Mouse (Mus musculus): Measurements from ENCODE around the gene Alox5.
"Not testable (repeated sequence)": the region's sequence is repeated elsewhere in the genome, so short reads cannot be mapped to it uniquely, and the experiment has no call there.

The Alox5 gene

DNA sequence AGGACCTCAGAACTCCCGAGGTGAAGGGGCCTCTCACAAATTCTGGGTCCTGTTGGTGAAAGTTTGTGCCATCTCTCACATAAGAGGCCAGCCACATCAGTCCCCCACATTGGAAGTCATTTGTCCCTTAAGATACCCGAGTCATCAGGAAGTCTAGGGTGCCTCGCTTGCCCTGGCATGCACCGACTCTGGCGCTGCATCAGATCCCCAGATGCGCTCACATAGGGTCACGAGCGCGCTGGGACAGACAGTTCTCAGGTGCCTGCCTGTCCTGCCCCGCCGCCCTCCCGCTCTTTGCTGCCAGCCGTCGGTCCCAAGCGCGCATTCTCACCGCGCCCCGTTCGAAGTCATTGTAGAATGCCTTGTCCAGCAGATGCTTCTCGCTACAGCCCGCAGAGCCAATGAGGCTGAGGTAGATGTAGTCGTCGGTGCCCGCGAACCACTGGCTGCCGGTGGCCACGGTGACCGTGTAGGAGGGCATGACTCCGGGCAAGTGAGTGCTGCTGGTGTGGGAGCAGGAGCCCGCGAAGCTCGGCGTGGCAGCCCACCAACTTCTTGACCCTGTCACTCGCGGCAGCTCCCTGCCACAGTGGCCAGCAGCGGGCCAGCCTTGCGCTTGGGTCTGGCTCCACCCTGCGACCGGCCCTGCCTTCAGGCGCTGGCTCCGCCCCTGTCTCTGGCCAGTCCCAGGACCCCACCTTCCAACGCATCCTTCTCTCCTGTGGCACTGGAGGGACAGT is at the start of gene Alox5:
Gene Alox5, minus strand, starts transcription at position 635 of the 740 bp plus-strand sequence.
- DNase-seq (ENCODE audit: low spot score in 2 of 2) = no peak

DNA sequence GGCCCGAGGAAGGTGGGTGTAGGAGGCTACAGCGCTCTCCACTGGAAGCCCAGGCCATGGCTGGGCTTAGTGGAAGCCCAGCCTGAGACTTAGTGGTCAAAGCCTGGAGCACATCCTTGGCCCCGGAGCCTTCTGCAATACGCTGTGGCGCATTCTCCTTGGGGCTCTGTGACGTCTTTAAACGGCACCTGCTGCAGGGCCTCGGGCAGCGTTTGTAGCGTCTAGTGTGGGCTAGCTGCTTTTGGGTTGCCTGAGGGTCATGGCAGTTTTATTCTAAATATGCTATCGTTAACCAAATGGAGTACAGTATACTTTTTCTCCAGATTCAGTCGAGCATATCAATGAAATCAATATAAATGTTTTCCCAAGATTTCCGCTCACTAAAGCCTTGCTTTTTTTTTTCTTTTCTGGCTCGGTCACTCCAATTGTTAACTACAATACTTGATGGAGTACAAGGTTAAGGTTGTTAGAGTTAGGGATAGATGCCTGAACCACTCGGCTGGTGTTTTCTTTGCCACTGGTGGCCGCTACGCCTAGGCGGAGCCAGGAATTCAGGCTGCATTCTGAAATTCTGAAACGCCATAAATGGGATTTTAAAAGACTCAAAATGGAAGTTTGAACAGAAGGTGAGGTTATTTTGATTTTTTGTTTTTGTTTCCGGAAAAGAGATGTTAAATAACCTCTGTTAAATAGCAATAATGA is 45.5 kb upstream of the Alox5 start, which contains the start of gene Olfr212:
Gene Olfr212, plus strand, starts transcription at position 215 of the 702 bp plus-strand sequence.
- not testable (repeated sequence) for DNase-seq (ENCODE audit: low spot score in 2 of 2)

DNA sequence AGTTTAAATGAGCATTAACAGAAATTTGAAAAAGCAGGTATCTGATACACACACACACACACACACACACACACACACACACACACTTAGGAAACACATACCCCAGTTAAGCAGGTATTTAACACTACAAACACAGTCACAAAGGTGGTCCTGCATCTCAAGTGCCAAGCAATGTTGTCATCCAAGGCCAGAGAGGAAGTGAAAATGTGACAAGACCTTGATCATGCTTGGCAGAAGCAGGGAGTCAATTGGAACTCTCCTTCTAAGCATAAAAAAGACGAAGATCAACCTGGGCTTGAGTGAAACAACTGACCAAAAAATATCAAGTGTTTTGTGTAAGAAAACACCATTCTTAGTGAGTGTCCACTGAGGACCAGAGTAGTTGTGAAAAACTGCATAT is 35.0 kb upstream of the Alox5 start:
- DNase-seq (ENCODE audit: low spot score in 2 of 2) = no peak

DNA sequence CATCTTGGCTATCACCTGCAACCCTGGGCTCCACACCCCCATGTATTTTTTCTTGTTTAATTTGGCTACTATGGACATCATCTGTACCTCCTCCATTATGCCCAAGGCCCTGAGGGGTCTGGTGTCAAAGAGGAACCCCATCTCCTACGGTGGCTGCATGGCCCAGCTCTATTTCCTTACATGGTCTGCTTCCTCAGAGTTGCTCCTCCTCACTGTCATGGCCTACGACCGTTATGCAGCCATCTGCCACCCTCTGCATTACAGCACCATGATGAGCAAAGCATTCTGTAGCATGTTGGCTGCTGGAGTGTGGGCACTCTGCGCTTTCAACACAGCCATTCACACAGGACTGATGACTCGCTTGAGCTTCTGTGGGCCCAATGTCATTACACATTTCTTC is 32.8 kb upstream of the Alox5 start:
- DNase-seq (ENCODE audit: low spot score in 2 of 2) = no peak

DNA sequence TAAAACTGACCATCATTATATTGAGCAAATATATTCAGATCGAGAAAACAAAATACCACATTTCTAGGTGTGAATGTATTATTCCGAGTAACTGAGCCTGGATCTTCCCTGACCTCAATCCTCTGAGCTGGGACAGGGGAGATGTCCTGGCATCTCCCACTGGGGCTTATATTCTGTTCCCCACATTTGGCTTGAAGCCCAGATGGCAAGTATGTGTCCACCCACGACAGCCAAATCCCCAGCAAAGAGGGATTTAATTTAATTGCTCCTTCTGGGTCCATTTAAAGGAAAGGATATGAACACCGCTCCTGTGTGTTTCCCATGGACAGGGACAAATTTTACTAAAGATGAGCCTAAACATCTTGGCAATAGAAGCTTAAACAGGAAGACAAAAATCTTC is 27.8 kb upstream of the Alox5 start, which contains the start of gene Olfr211:
Gene Olfr211, plus strand, starts transcription at position 301 of the 400 bp plus-strand sequence.
- no peak for DNase-seq (ENCODE audit: low spot score in 2 of 2)

DNA sequence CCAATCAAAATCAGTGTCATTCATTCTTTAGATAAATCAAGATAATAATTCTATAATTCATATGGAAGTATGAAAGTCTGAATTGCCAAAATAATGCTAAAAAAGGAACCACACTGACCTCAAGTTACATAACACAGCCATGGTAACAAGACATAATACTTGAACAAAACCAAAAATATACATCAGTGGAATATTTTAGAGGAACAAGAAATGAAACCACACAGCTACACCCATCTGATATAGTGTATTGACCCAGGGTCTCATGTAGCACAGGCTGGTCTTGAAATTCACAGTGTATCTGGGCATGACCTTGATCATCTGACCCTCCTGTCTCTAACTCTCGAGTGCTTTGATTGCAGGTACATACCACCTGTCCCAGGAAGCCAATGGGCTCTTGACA is 25.9 kb upstream of the Alox5 start:
- DNase-seq (ENCODE audit: low spot score in 2 of 2) = no peak

DNA sequence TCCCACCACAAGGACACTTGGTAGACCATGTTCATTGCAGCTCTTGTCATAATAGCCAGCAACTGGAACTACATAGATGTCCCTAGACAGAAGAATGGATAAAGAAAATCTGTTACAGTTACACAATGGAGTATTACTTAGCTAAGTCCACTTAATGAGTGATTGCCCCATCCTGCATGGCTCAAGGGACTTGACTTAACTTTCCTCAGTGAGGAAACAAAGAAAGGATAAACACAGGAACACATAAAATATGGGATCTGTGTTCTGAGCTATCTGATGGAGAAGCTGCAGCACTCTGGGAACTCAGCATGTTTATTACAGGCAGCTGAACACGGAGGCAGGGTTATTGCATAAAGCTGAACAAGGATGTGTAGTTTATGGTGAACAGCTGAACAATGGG is 24.1 kb upstream of the Alox5 start:
- DNase-seq (ENCODE audit: low spot score in 2 of 2) = no peak

DNA sequence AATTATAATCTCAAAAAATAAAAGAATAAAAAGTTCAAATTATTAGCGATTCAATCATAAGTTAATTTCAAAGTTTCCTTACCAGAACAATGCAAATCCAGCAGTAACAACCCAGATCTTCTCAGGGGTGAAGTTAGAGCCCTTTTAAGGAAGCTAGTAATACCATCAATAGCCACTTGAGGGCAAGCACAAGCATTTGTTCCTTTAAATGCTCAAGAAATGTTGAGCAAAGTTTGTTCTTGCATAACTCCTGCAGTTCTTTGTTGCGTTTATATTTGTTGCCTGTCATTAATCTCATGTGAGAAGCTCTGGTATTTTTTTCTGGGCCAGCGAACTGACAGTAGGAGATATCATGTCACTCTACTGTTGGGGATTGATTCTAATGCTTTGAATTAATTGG is 7.1 kb upstream of the Alox5 start:
- DNase-seq (ENCODE audit: low spot score in 2 of 2) = no peak

DNA sequence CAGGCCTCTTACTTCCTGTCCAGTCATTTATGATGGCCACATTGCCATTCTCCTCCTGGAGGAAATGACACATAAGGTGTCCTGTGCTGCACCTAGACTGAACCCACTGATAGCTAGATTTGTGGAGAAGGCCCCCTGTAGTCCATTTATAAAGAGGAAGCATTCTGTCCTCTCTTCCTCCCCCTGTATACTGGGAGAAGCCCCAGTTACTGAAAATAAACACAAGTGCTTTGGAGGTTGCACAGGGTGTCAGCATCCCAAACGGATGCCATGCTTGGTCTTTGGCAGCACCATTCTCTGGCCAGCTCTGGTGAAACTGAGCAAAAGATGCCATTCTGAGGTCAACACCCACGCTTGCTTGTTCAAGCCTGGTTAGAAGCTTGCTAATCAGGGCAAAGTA is 1.7 kb downstream of the Alox5 start:
- no peak for DNase-seq (ENCODE audit: low spot score in 2 of 2)

DNA sequence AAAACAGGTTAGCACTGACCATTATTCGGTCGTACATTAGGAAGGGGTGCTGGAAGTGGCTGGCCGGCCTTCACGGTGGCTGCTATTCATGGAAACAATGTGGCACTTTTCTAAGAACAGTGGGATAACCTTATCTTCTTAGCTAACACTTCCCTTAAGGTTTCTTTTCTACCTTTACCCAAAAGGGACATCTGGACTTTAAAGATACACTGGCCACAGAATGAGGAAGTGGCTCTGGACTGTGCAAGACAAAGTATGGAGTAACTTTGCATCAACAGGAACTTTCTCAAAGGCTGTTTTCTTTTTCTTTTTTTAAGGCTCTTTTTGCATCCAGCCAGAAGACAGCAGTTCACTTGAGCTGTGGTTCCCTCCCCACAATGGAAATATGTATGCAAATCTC is 2.2 kb downstream of the Alox5 start:
- no peak for DNase-seq (ENCODE audit: low spot score in 2 of 2)

DNA sequence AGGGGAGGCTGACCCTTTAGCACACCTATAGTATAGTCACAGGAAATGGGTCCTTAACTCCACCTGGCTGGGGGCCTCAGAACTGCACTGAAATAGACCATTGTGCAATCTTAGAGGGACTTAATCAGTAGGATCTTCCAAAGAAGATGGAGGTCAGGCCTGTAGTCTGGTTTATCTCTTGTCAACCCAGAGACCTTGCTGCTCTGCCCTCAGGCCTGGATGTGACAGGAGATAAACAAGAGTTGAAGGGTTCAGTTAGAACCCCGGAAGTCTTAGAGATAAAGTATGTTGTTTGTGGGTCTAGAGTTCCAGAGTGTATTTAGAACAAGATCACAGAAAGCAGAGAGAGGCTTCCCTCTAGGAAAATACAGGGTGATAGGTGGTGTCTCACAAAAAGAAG is 4.5 kb downstream of the Alox5 start:
- DNase-seq (ENCODE audit: low spot score in 2 of 2) = no peak

DNA sequence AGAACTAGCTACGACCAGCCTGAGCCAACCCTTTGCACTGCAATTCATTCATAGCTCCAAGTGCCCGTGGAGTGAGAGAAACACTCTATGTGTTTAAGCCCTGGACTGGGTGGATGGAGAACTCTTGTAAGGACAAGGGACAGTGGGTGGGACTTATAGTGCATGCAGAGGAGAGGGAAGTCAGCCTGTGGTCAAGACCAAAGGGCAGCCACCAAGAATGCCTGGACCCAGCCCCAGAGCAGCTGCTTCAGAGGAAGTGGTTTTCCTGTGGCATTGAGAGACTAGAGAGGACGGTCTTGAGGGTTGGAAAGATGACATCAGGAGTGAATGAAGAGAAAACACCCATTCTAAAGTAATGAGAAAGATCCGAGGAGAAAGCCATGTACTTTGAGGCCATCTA is 5.2 kb downstream of the Alox5 start:
- no peak for DNase-seq (ENCODE audit: low spot score in 2 of 2)

DNA sequence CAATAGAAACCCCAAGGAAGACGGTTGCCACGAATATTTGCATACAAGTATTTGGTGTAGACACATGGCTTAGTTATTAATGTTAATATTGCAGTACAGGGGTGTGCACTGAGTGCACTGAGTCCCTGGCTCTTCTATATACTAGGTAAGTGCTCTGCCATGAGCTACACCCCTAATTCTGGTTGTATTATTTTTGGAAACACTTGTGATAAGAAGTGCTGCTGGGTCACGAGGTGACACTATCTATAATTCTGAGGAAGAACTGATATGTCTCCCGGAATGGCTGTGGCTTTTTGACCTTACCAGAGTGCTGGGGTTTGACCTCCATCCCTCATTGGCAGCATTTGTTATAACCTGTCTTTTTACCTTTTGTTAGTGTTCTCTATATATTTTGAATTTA is 20.1 kb downstream of the Alox5 start:
- DNase-seq (ENCODE audit: low spot score in 2 of 2) = no peak

DNA sequence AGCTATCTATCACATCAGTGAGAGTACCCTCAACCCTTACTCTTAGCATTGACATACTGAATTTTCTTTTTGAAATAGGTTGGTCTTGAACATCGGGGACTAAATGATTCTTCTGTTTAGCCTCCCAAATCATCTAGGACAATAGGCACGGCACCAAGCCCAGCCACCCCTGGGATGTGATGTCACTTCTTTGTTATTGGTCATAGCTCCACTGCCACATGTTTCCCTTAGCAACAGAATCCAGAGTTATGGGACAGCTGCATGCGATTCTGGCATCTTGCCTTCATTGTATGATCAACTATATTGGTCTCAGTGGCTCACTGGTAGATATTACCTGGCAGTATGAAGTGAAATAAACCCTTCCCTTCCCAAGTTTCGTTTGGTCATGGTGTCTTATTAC is 20.5 kb downstream of the Alox5 start:
- no peak for DNase-seq (ENCODE audit: low spot score in 2 of 2)

DNA sequence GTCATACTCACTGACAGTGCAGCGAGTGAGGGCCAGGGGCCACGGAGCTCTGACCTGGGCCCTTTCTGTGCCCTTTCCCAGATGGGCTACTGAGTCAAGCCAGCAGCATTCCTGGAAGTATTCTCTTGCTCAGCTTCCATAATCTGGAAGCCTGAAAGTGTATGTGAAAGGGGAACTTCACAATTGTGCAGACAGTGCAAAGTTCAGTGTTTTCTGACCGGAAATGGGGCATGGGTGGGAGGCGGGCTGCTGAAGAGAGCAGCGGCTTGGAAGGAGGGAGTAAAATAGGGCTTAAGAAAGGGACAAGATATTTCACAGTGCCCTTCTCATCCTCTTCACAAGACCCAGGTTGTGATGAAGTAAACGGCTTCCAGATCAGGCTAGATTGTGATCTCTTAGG is 21.4 kb downstream of the Alox5 start:
- DNase-seq (ENCODE audit: low spot score in 2 of 2) = no peak

DNA sequence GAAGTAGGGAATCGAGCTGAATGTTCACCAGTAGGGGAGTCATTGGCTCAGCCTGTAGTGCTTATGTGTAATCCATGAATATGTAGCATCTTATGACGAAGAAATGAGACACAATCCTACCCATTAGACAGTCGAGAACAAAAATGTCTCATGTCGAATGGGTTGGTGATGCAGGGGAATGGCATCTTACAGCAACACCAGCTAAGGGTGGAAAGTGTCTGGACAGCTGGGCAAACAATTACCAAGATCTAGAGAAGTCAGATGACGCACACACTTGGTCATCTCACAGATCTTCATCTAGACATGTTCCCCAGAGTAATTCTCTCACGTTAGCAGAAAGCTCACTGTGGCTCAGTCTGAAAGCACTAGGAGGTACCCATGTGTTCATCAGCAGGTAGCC is 22.1 kb downstream of the Alox5 start:
- DNase-seq (ENCODE audit: low spot score in 2 of 2) = no peak

DNA sequence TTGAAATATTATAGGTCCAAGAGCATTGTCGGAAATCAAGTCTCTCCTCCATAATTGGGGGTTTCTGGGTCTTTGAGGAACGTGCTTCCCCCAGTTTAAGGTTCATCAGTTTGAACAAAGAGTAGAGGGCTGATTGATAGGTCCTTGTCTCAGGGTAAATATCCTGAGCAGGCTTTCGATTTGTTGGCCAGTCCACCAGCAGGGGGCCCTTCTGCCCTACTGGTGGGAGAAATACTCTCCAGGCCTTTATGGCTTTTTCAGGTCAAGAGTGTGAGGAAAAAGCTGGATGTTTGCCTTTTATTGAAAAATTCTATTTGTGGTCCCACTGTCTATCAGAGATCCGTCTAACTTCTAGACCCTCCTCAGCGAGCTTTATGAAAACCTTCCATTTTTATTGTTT is 32.7 kb downstream of the Alox5 start:
- DNase-seq (ENCODE audit: low spot score in 2 of 2) = no peak

DNA sequence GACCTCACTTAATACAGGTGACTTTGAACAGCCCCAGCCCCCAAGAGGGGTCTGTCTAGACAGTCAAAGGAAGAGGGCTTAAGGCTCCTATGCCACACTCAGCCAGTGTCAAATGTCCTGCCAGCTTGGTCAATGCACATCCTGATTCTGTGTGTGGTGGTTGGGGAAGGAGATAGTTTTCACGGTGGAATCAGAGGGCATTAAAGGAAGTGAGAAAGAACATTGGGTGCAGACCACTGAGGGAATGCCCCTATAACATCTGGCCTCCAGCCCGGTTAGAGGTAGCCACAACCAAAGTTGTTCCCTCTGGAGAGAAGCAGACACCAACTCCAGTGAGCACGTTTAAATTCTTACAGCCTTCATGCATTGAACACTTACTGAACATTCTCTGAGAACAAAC is 33.4 kb downstream of the Alox5 start:
- no peak for DNase-seq (ENCODE audit: low spot score in 2 of 2)

DNA sequence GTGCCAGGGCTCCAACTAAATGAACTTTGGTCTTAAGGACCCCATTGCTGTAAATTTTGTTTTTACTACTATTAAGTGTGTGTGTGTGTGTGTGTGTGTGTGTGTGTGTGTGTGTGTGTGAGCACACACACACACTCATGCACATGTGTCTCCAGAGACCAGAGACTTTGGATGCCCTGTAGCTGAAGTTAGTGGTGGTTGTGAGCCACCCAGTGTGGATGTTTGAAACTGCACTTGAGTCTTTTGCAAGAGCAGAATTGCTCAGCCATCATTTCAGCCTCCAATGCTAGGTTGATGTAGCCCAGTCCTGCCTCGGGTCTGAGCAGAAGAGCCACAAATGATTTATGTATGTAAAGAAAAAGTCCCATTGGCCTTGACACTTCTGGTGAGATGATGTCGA is 37.3 kb downstream of the Alox5 start:
- no peak for DNase-seq (ENCODE audit: low spot score in 2 of 2)

DNA sequence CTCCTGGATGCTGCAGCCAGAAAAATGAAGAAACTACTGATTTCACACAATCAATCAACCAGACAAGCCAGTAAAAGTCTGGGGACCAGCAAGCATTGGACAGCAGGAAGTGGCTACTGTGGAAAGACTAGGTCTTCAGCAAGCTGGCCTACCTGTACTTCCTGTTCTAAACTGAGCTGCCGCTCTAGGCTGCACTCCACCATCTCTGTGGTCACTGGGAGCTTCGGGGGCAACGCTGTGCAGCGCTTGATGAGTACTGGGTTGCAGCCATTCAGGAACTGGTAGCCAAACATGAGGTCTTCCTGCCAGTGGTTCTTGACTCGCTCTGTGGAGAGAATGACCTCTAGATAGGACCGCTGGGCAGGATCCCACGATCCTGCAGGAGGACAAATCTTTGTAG is 38.0 kb downstream of the Alox5 start:
- no peak for DNase-seq (ENCODE audit: low spot score in 2 of 2)

DNA sequence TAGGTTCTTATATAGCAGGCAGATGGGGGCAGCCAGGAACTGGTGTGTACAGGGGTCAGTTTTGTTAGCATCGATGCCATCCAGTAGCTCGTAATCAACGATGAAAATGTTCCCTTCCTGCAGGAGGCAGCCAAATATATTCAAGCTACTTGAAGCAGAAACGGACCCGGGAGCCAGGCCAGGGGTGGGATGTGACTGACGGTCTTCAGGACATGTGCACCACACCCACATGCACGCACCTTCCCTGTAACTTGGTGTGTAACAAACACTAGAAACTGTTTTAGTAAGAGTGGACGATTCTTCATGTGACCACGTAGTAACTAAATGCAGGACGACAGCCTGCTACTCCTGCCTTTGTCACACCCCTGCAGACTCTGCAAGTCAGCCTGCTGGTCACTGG is 40.7 kb downstream of the Alox5 start:
- no peak for DNase-seq (ENCODE audit: low spot score in 2 of 2)

DNA sequence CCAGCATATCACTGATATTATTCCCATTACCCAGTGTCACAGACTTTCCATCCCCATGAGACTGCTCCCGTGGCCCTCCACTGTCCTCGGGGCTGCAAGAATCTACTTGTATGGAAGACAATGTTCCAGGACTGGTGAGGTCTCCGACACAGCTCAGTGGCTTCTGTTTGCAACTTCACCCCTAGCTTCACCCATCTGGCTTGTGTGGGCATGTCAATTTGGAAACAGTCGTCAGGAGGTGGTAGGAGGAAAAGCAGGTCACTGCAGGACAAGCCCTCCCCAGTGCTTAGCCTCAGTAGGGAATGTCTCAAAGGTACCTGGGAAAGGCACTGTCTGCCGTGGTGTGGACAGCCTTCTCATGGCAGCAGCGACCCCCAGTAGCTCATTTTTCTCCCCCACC is 41.3 kb downstream of the Alox5 start:
- DNase-seq (ENCODE audit: low spot score in 2 of 2) = no peak

DNA sequence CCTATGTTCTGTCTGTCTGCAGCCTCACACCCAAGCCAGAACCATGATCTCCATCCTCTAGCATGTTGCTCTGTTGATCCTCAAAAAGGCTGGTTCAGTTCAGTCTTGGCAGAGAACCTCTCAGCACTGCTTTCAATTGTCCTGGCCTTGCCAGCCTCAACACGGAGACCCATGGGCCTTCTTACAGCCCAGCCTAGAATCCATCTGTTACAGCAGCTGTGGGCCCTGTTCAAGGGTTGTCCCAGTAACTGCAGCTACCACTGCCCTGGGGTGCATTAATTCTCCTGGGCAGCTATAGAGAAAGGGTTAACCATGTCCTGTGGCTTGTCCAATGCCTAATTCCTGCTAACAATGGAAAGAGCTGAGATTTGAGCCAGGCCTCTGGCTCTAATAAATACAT is 42.5 kb downstream of the Alox5 start:
- DNase-seq (ENCODE audit: low spot score in 2 of 2) = no peak
